Comparison of ENCODE assay signal across 8 mouse cellular contexts in genomic region chr3:32508666-32509324, GRCm38 (mm10). TPM values are rescaled to one million over a fixed set of nuclear protein-coding genes. Genes with fewer than 3 reads are reported as not detected.
DNase-seq lines count a peak whose midpoint lies in the region; ATAC-seq and TF ChIP-seq lines count a peak whose summit lies in the region.

No protein-coding gene starts in this region.

- H3K4me3 ChIP-seq in G1E (ENCODE audit: low read depth, low read length), result no peak overlapping the region; the same call in 1 of the 2 replicates
- peak overlapping the region; percentile 19 for H3K4me3 ChIP-seq in forebrain, embryonic 15.5 days
- H3K4me3 ChIP-seq in liver, embryonic 16.5 days (ENCODE audit: low read depth, low read length), result peak overlapping the region; percentile 25
- no peak overlapping the region for H3K4me3 ChIP-seq in neural tube, embryonic 12.5 days

- peak overlapping the region; percentile 44 for H3K4me2 ChIP-seq in forebrain, embryonic 15.5 days (replicated peaks)
- H3K4me2 ChIP-seq in liver, embryonic 16.5 days (ENCODE audit: low read depth, low read length), result peak overlapping the region; percentile 97
- H3K4me2 ChIP-seq in neural tube, embryonic 12.5 days (replicated peaks), result peak overlapping the region; percentile 77

- ATAC-seq in G1E (ENCODE audit: extremely low read depth, insufficient number of reproducible peaks, low FRiP score, poor library complexity, severe bottlenecking), result 0 out of 2 replicates have a peak, but pooled peaks have one; percentile 15
- ATAC-seq in forebrain, embryonic 15.5 days (replicated peaks), result peak; percentile 36
- no peak for ATAC-seq in liver, embryonic 16.5 days (ENCODE audit: low read depth)
- peak; percentile 30; the same call in 1 of the 2 replicates for ATAC-seq in neural tube, embryonic 12.5 days (ENCODE audit: low FRiP score, low read depth)

- H3K9me3 ChIP-seq in G1E (replicated peaks), result no peaks in the 10 kb centered on the region
- H3K9me3 ChIP-seq in forebrain, embryonic 15.5 days, result no peaks in the 10 kb centered on the region
- no peaks in the 10 kb centered on the region for H3K9me3 ChIP-seq in liver, embryonic 16.5 days (replicated peaks; ENCODE audit: control insufficient read depth, low read length)
- H3K9me3 ChIP-seq in neural tube, embryonic 12.5 days, result no peaks in the 10 kb centered on the region

- H3K4me1 ChIP-seq in G1E (ENCODE audit: insufficient read depth, low read depth, low read length), result peaks cover 39% of the 10 kb centered on the region
- H3K4me1 ChIP-seq in forebrain, embryonic 15.5 days, result peaks cover 29% of the 10 kb centered on the region
- H3K4me1 ChIP-seq in liver, embryonic 16.5 days (ENCODE audit: control insufficient read depth, low read depth, low read length), result peaks cover 34% of the 10 kb centered on the region
- peaks cover 26% of the 10 kb centered on the region for H3K4me1 ChIP-seq in neural tube, embryonic 12.5 days

- DNase-seq in G1E (ENCODE audit: low spot score), result peak; percentile 44
- peak; percentile 67 for DNase-seq in cerebellum, adult 11-12 months
- DNase-seq in heart, postnatal 14 days, result peak; percentile 59 to 76
- peak; percentile 47 for DNase-seq in large intestine, adult 2 months (ENCODE audit: low read depth, low spot score)
- peak; percentile 69 for DNase-seq in testis, postnatal 10 days (ENCODE audit: low spot score)

- peak; percentile 30; the same call in 1 of the 2 replicates for TF ChIP-seq CTCF in G1E (IDR thresholded peaks at IDR 0.05; ENCODE audit: low read depth, low read length)

- 1% methylated on average over 17 of the region's 17 CpGs for WGBS in forebrain, embryonic 15.5 days
- 12% methylated on average over 17 of the region's 17 CpGs for WGBS in large intestine, adult 2 months
- 3% methylated on average over 17 of the region's 17 CpGs for WGBS in liver, embryonic 16.5 days (ENCODE audit: insufficient replicate concordance)
- WGBS in neural tube, embryonic 12.5 days, result 3% methylated on average over 17 of the region's 17 CpGs

- H3K36me3 ChIP-seq in G1E (replicated peaks), result peaks cover 11% of the 10 kb centered on the region
- H3K36me3 ChIP-seq in forebrain, embryonic 15.5 days, result 0 out of 2 replicates have a peak, but pooled peaks cover 2% of the 10 kb centered on the region
- H3K36me3 ChIP-seq in liver, embryonic 16.5 days (ENCODE audit: control insufficient read depth, insufficient read depth), result no peaks in the 10 kb centered on the region
- H3K36me3 ChIP-seq in neural tube, embryonic 12.5 days, result no peaks in the 10 kb centered on the region

- no peak overlapping the region for H3K27ac ChIP-seq in forebrain, embryonic 15.5 days (replicated peaks)
- H3K27ac ChIP-seq in liver, embryonic 16.5 days (ENCODE audit: low read length), result no peak overlapping the region; the same call in 1 of the 2 replicates
- H3K27ac ChIP-seq in neural tube, embryonic 12.5 days, result no peak overlapping the region

- H3K9ac ChIP-seq in forebrain, embryonic 15.5 days (replicated peaks), result no peak overlapping the region
- H3K9ac ChIP-seq in liver, embryonic 16.5 days (ENCODE audit: low read depth, low read length), result 0 out of 2 replicates have a peak overlapping the region, but pooled peaks have one; percentile 17
- H3K9ac ChIP-seq in neural tube, embryonic 12.5 days, result no peak overlapping the region

- intact Hi-C loops in heart, postnatal 14 days (cut with DNase I), result loop anchor here (5.0 kb wide), 1 partner anchor 126 kb away; no protein-coding TSS in a partner anchor

- peaks cover 17% of the 10 kb centered on the region for H3K27me3 ChIP-seq in G1E (ENCODE audit: insufficient read depth, low read length)
- no peaks in the 10 kb centered on the region for H3K27me3 ChIP-seq in forebrain, embryonic 15.5 days
- no peaks in the 10 kb centered on the region for H3K27me3 ChIP-seq in liver, embryonic 16.5 days (ENCODE audit: control insufficient read depth, insufficient read depth, low read depth, low read length)
- no peaks in the 10 kb centered on the region for H3K27me3 ChIP-seq in neural tube, embryonic 12.5 days (replicated peaks)

RNA-seq across cellular contexts. Expression of gene Zfp639, which starts 1.3 kb away (rescaled TPM):
- 90.8 and 97.8 TPM in 2 replicates for total RNA-seq in G1E (2014; fragmentation: Nextera tagmentation)
- 67.9 and 69.8 TPM in 2 replicates for total RNA-seq in G1E (2017)
- 6.0 and 7.9 TPM in 2 replicates for polyA plus RNA-seq in G1E (2012)
- 37.9 and 39.3 TPM in 2 replicates for polyA plus RNA-seq in forebrain, embryonic 15.5 days (2015; fragmentation: Nextera tagmentation; extraction: Ambion mirVana)
- total RNA-seq in heart, postnatal 14 days (2021), result 10 to 100 TPM; 21.1 to 23.5 TPM
- 14.9 and 16.1 TPM in 2 replicates for polyA plus RNA-seq in large intestine, adult 2 months (2012; rRNA removed)
- polyA plus RNA-seq in liver, embryonic 16.5 days (2015; fragmentation: Nextera tagmentation; extraction: Ambion mirVana), result 15.0 and 16.2 TPM in 2 replicates
- polyA plus RNA-seq in neural tube, embryonic 12.5 days (2016; fragmentation: Nextera tagmentation; extraction: Ambion mirVana), result 42.2 and 49.7 TPM in 2 replicates

RNA-seq across cellular contexts. Expression of gene Kcnmb3, which starts 16.8 kb away (rescaled TPM):
- total RNA-seq in G1E (2014; fragmentation: Nextera tagmentation) (not detected in 2 replicates), G1E (2017) (not detected in 2 replicates)
- not detected in 2 replicates for polyA plus RNA-seq in G1E (2012)
- 0.14 and 0.25 TPM in 2 replicates for polyA plus RNA-seq in forebrain, embryonic 15.5 days (2015; fragmentation: Nextera tagmentation; extraction: Ambion mirVana)
- total RNA-seq in heart, postnatal 14 days (2021), result under 1 TPM in 1 of 2 experiments, not detected in 1; 0.17 TPM
- polyA plus RNA-seq in large intestine, adult 2 months (2012; rRNA removed), result 0.06 TPM in 1 of 2 replicates, not detected in the other
- not detected in 2 replicates for polyA plus RNA-seq in liver, embryonic 16.5 days (2015; fragmentation: Nextera tagmentation; extraction: Ambion mirVana)
- 0.11 TPM in 1 of 2 replicates, not detected in the other for polyA plus RNA-seq in neural tube, embryonic 12.5 days (2016; fragmentation: Nextera tagmentation; extraction: Ambion mirVana)

RNA-seq across cellular contexts. Expression of gene Mfn1, which starts 20.5 kb away (rescaled TPM):
- total RNA-seq in G1E (2014; fragmentation: Nextera tagmentation) (61.8 and 71.2 TPM in 2 replicates), G1E (2017) (34.0 and 67.9 TPM in 2 replicates)
- 7.8 and 9.7 TPM in 2 replicates for polyA plus RNA-seq in G1E (2012)
- polyA plus RNA-seq in forebrain, embryonic 15.5 days (2015; fragmentation: Nextera tagmentation; extraction: Ambion mirVana), result 34.4 and 35.6 TPM in 2 replicates
- 100 to 1,000 TPM; 361 to 370 TPM for total RNA-seq in heart, postnatal 14 days (2021)
- polyA plus RNA-seq in large intestine, adult 2 months (2012; rRNA removed), result 9.8 and 12.7 TPM in 2 replicates
- polyA plus RNA-seq in liver, embryonic 16.5 days (2015; fragmentation: Nextera tagmentation; extraction: Ambion mirVana), result 16.3 and 17.0 TPM in 2 replicates
- polyA plus RNA-seq in neural tube, embryonic 12.5 days (2016; fragmentation: Nextera tagmentation; extraction: Ambion mirVana), result 43.0 and 49.7 TPM in 2 replicates

Comparison
In these comparisons a context has a peak if more than half of its experiments do, and no peak if none do; other contexts are left out.
1. H3K4me3 ChIP-seq: peak in forebrain, embryonic 15.5 days (single experiment) and liver, embryonic 16.5 days (single experiment); none in G1E (single experiment) and neural tube, embryonic 12.5 days (single experiment).
2. H3K4me2 ChIP-seq: peak in every context shown above with its lines; median percentile 97 in liver, embryonic 16.5 days; 77 in neural tube, embryonic 12.5 days; 44 in forebrain, embryonic 15.5 days.
3. Peak in every context shown above with its lines, with median percentiles within 50 percentile points of each other: DNase-seq.